ENCODE assay signal across 17 mouse cellular contexts in the genomic region with DNA sequence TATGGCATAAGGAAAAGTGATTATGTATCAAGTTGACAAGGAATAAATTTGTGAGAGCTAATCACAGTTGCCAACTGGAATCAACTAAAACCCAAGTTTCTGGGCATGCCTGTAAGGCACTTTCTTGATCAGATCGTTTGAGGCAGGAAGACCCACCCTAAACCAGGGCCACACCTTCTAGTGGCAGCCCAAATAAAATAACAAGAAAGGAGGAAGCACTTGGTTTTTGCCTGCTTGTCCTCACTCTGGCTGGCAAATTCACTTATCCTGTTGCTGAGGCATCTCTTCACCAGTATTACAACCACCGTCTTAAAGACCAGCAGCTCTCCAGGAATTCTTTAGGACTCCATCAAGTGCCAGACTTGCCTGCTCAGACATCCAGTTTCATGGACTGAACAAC. TPM values are rescaled to one million over a fixed set of nuclear protein-coding genes. Genes with fewer than 3 reads are reported as not detected.
A peak's percentile ranks its signal among the peaks of the same experiment; 100 is the strongest.
DNase-seq lines count a peak whose midpoint lies in the region; ATAC-seq lines count a peak whose summit lies in the region.
"Had no signal": no experiment of that assay in that cellular context is flagged by ENCODE, and none has a peak within 500 bp of the region (broad histone marks: within the 10 kb centered on the region; RNA-seq: fewer than 3 reads in every experiment).

No protein-coding gene starts in this region.

- no peaks in the 10 kb centered on the region for H3K27me3 ChIP-seq in heart, embryonic 12.5 days (replicated peaks)
- H3K27me3 ChIP-seq in kidney, embryonic 15.5 days: no peaks in the 10 kb centered on the region
- H3K27me3 ChIP-seq: forebrain, embryonic 12.5 days; midbrain, embryonic 12.5 days had no signal

- H3K4me1 ChIP-seq in heart, embryonic 12.5 days (replicated peaks): peaks cover 33% of the 10 kb centered on the region
- H3K4me1 ChIP-seq in kidney, embryonic 15.5 days: peaks cover 26% of the 10 kb centered on the region
- H3K4me1 ChIP-seq: forebrain, embryonic 12.5 days had no signal

- no peak for DNase-seq in heart, adult 8-10 months (ENCODE audit: low spot score)
- DNase-seq in cerebellum, postnatal 25 days: no peak
- no peak for DNase-seq in cerebellum, adult 9-10 months
- DNase-seq: cerebellum, adult 9-11 months; gastrocnemius, postnatal 14 days; kidney, adult 9 months; lung, postnatal 14 days; thymus, postnatal 36 days had no signal

- no peak overlapping the region for H3K9ac ChIP-seq in heart, embryonic 12.5 days
- H3K9ac ChIP-seq in kidney, embryonic 15.5 days: no peak overlapping the region
- H3K9ac ChIP-seq: forebrain, embryonic 12.5 days; midbrain, embryonic 12.5 days had no signal

- H3K9me3 ChIP-seq in heart, embryonic 12.5 days (replicated peaks): no peaks in the 10 kb centered on the region
- no peaks in the 10 kb centered on the region for H3K9me3 ChIP-seq in kidney, embryonic 15.5 days (replicated peaks)
- H3K9me3 ChIP-seq: forebrain, embryonic 12.5 days; hindbrain, embryonic 10.5 days; midbrain, embryonic 12.5 days had no signal

- peaks cover 14% of the 10 kb centered on the region for H3K36me3 ChIP-seq in heart, embryonic 12.5 days
- H3K36me3 ChIP-seq in kidney, embryonic 15.5 days: peaks cover 13% of the 10 kb centered on the region

- ATAC-seq in heart, embryonic 12.5 days (ENCODE audit: insufficient number of reproducible peaks, low FRiP score): no peak
- ATAC-seq in CD4-positive, CD25-positive, alpha-beta regulatory T cell, adult 4 months: peak; percentile 71
- ATAC-seq in hematopoietic stem cell, adult 5-6 weeks (replicated peaks in 1 of 2; ENCODE audit: insufficient read depth in 1 of 2, low FRiP score in 2 of 2, low TSS enrichment in 1 of 2, low read depth in 1 of 2, poor library complexity in 2 of 2, severe bottlenecking in 2 of 2): peak; percentile 29 to 61; a peak in 3 of 4 replicates
- ATAC-seq in megakaryocyte-erythroid progenitor cell, adult 5-6 weeks (replicated peaks; ENCODE audit: low FRiP score, low TSS enrichment, poor library complexity, severe bottlenecking): peak; percentile 58
- no peak for ATAC-seq in kidney, embryonic 15.5 days (replicated peaks; ENCODE audit: low FRiP score)

- H3K4me2 ChIP-seq in heart, embryonic 12.5 days: no peak overlapping the region
- H3K4me2 ChIP-seq in kidney, embryonic 15.5 days: no peak overlapping the region
- H3K4me2 ChIP-seq: forebrain, embryonic 12.5 days; heart, embryonic 11.5 days; midbrain, embryonic 12.5 days had no signal

- WGBS in heart, embryonic 12.5 days: 60% methylated on average over 2 of the region's 2 CpGs
- 60% methylated on average over 2 of the region's 2 CpGs for WGBS in kidney, embryonic 15.5 days

- no peak overlapping the region for H3K4me3 ChIP-seq in heart, embryonic 12.5 days
- H3K4me3 ChIP-seq in kidney, embryonic 15.5 days (replicated peaks): no peak overlapping the region
- H3K4me3 ChIP-seq: forebrain, embryonic 12.5 days; hindbrain, embryonic 10.5 days; midbrain, embryonic 12.5 days had no signal

- peak overlapping the region; percentile 68; the same call in 1 of the 2 replicates for H3K27ac ChIP-seq in heart, embryonic 12.5 days (ENCODE audit: poor library complexity, severe bottlenecking)
- H3K27ac ChIP-seq in kidney, embryonic 15.5 days: no peak overlapping the region
- H3K27ac ChIP-seq: forebrain, embryonic 12.5 days; hindbrain, embryonic 10.5 days; midbrain, embryonic 12.5 days had no signal

RNA-seq across cellular contexts. Expression of a gene that starts 20.9 kb away (rescaled TPM):
- polyA plus RNA-seq in heart, embryonic 12.5 days (2016; fragmentation: Nextera tagmentation; extraction: Ambion mirVana): 23.4 and 25.0 TPM in 2 replicates
- 10 to 100 TPM; 15.2 to 16.8 (median 15.9) TPM for total RNA-seq in heart, adult 8-10 months (2022)
- polyA plus RNA-seq in CD4-positive, CD25-positive, alpha-beta regulatory T cell, adult 4 months (2017; shearing (Covaris generic)): 1 to 10 TPM; 8.4 to 9.3 TPM
- 12.1 and 25.3 TPM in 2 replicates for total RNA-seq in hematopoietic stem cell, adult 5-6 weeks (2017)
- 20.7 and 22.7 TPM in 2 replicates for total RNA-seq in megakaryocyte-erythroid progenitor cell, adult 5-6 weeks (2014; fragmentation: Nextera tagmentation)
- total RNA-seq in megakaryocyte-erythroid progenitor cell, adult 5-6 weeks (2017): 9.6 and 22.9 TPM in 2 replicates
- 17.0 and 17.8 TPM in 2 replicates for polyA plus RNA-seq in kidney, embryonic 15.5 days (2015; fragmentation: Nextera tagmentation; extraction: Ambion mirVana)

Comparison
In these comparisons a context has a peak if more than half of its experiments do, and no peak if none do; other contexts are left out.
1. ATAC-seq: peak in CD4-positive, CD25-positive, alpha-beta regulatory T cell, adult 4 months (single experiment), hematopoietic stem cell, adult 5-6 weeks (2 of 2) and megakaryocyte-erythroid progenitor cell, adult 5-6 weeks (single experiment); none in heart, embryonic 12.5 days (single experiment) and kidney, embryonic 15.5 days (single experiment).